Mouse (Mus musculus) embryonic fibroblast, embryonic 13.5 days (primary cell): ENCODE data around the gene Cfap299.

Experiments used
- CTCF ChIP-seq: IDR thresholded peaks from 2 replicates; pipeline ENCODE4 v1.5.1; 2011; ENCODE audit warnings: mild to moderate bottlenecking, control low read depth, low read length, moderate library complexity, borderline replicate concordance; ENCODE audit not compliant: insufficient read depth
- POLR2A ChIP-seq: IDR thresholded peaks from 2 replicates; pipeline ENCODE4 v1.6.1; 2011; ENCODE audit warnings: low read depth, mild to moderate bottlenecking, control low read depth, low read length, moderate library complexity

DNA sequence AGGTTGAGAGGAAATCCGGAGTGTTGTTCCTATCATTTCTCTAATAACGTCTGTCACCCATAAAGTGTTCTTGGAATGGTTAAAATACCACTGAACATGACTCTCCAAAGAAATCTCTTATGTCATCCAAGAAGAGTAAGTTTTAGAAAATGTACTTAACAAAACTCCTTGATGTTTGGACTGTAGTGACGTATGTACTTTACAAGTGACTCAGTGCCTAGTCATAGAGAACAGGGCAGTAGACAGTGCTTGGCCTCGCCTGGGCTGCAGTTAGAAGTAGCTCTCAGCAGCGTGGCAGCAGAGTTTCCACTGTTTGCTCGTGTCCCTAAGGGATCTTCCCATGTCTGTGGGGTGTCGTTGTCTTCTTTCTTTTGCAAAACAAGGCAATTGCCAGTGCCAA is 101.0 kb downstream of the Cfap299 start:
- TF ChIP-seq CTCF (no peak), POLR2A (no peak)
